Mouse (Mus musculus) CD4-positive helper T cell, adult 2 months (primary cell): Measurements from ENCODE around the gene Rora.
A peak's percentile ranks its signal among the peaks of the same experiment; 100 is the strongest.

Experiments used
- DNase-seq: peaks from one replicate; pipeline ENCODE4 v3.0.0-alpha.2; 2012; ENCODE audit warnings: low read depth, missing footprints, low spot score

The Rora gene

DNA sequence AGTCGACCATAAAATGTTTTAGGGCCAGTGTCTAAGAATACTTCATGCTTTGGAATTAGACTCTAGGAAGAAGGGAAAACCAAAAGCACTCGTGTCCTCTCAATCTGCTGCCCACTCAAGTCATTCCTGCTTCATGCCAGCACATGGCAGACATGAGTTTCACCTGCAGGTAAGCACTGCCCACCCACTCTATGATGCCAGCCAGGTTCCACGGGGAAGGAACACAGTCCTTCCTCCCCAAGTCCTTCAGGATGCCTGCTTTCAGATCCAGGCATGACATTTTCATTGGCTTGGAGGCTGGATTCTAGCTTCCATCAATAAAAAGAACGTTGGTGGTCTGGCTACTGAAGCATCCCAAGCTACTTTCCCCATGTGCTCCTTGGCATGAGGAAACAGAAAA lies 166.4 kb downstream of the Rora start:
- no peak for DNase-seq

DNA sequence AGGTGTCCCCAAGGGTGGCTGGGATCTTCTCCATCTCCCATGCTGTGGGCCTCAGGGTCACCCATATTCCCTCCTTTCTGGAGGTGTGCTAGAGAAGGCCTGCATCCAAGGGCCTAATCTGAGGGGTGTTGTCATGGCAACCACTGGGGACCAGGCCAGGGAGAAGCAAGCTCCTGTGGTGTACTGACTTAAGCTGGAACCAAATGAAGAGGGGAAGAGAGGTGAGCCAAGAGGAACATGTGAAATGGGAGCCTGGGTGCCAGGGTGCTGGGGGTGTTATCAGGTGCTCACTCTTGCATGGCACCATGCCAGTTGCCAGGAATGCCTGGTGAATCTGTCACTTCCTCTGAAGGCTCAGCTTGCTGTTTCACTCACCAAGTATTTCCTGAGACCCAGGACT lies 166.9 kb downstream of the Rora start:
- DNase-seq = no peak

DNA sequence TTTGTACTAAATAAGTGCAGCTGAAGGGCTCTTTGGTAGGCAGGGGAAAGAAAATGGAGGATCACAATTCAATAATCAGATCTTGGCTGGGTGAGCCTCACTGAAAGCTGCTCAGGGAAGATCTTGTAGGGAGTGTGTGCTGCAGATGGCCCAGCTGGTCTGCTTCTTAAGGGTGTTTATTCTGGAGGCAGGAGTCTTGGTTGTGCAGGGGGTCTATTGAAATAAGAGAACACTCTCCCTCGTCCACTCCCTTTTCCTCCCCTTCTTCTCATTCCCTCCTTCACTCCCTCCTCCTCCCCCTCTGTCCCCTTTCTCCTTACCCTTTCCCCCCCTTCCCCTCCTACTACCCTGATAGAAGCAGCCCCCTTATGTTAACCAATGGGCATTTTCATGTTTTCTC lies 167.8 kb downstream of the Rora start:
- DNase-seq = no peak

DNA sequence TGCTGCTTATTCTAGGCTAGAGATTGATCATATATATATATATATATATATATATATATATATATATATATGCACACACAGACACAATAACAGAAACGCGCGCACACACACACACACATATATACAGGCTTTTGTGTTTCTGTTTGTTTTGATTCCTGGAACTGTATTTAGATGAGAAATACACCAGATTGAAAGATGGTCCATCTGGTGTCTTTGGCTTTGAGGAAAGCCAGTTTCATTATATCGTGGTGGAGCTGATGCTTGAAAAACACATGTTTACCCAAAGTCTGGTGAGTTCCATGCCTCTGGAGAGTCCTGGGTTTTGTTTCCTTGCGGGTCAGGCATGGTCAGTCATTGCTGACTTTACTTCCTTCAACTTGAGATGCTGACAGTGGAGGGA lies 169.7 kb downstream of the Rora start:
- no peak for DNase-seq

DNA sequence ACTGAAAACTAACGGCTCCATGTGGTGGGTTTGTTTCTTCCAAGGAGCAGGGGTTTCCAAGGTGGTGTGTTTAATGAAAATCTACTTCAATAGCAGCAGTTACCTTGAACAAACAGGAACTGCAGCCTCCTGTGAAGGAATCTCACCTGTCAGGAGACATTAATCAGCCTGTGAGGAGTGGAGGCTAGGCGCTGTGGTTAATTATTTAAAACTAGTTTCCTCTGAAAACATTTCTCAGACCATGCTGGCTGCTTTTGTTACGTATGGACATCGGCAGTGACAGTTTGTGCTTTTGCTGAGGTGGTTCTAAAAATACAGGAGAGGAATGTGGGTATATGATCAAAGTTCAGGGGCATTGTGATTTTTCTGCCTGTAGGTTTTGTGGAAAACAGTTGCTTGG lies 171.5 kb downstream of the Rora start:
- no peak for DNase-seq

DNA sequence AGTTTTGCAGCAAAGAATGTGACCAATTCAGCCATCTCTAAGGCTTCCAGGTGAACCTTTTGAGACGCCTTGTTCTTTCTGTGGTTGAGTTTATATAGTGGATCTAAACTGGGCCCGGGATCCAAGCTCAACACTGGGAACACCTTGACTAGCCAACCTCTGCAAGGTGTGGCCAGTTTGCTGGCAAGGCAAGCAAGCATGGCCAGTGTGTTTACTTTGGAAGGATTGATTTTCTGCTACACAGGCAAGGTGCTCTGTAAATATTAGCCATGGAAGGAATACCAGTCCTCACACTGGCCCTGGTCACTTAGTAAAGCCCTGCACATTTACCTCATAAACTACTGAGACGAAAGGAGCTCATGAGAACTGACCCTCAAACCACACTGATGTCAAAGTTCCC lies 172.3 kb downstream of the Rora start:
- DNase-seq = no peak

DNA sequence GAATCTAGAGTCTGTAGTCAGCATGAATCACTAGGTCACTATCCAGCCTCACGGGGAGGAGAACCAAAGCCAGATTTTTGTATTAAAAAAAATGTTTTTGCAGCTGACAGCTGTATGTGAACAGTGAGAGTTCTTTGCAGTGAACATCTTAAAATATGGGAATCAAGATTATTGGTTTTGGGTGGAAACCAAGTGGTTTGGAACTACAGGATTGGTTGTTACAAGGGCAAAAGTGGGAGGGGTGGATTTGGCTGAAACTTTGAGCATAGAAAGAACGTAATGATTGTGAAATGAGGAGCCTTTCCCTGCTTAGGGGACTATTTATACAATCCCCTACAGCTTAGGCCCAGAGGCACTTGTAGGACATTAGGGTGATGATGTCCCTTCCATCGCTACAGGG lies 173.9 kb downstream of the Rora start:
- DNase-seq = no peak

DNA sequence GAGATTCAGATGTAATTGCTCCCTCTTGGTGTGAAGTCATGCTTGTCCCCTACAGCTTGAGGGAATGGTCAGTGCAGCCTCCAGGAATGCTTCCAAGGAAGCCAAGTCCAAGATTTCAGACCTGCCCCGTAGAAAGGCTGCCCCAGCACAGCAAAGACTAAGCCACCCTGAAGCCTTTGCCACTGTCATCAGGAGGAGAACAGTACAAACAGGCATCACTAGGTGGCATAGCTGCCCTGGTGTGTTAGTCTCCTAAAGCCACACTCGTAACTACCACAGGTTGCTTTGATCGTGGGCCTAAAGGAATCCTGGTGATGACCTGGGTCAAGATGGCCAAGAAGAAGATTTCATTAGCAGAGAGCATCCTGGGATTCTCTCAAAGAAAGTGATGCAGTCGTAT lies 176.3 kb downstream of the Rora start:
- DNase-seq = no peak

DNA sequence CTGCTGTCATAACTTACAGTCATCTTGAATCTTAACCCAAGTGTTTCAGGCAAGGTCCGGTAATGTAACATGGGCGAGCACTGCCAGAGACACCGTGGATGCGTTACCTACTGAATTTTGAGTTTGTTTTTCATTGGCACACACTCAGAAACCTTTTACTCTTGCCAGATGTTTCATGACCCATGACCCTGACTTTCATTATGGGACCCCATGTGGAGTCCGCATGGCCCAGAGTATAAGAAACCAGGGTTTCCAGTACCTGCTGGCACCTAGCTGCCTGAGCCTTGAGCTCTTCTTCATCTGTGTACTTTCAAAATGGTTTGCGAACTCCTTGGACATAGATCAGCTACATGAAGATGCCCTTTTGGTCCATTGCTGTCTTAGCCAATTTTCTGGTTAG lies 179.7 kb downstream of the Rora start:
- DNase-seq = no peak

DNA sequence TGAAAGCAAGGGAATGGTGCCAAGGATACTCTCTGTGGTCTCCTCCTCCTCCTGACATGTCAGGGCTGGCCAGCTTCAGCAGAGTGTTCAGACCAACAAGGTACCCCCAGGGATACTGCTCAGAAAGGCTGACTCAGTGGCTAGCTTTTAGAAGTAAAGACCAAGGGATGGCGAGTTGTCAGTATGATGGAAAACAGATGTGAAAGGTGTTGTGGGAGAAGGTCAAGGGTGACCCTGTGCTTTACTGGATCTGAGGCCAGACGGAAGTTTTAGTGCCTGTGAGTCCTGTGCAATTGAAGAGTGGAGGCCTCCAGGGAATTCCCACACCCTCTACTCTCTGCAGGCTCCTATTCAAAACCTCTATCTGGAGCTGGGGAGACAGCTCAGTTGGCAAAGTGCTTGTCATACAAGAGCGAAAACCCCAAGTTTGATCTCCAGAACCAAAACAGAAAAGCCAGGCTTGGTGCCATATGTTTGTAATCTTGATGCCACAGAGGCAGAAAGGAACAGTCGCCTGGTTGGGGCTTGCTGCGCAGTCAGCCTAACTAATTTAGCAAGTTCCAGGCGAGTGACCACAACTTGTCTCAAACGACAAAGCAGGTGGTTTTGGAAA lies 181.6 kb downstream of the Rora start:
- DNase-seq = no peak

DNA sequence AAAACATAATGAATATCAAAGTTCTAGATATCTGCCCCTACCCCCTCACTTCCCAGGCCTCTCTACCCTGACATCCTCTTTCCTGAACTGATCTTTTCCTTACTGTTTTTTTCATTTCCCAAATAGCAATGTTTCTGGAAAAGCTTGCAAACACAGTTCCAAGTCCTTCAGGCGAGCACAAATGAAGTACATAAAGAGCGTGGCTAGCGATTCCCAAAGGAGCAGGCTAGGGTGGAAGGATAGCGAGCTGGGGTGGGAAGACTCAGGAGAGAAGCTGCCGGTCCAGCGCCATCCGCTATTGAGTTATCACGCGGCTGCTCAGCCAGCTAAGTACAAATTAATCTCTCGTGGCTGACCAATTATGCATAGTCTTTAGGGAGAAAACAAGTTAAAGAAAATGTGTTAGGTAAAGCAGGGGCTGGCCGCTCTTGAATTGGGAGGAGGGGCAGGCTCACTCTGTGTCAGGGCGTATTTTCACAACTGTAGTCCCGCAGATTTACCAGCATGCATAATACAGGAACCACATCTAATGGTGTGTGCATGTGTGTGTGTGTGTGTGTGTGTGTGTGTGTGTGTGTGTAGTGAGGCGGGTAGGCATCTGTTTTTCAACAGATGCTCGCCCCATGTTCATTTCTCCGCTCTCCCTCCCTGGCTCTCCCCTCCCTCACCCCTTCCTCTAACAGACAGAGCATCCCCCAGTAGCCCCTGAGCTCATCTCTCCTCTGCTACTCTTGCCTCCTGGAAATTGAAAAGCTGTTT lies 188.7 kb downstream of the Rora start:
- DNase-seq = peak; percentile 8

DNA sequence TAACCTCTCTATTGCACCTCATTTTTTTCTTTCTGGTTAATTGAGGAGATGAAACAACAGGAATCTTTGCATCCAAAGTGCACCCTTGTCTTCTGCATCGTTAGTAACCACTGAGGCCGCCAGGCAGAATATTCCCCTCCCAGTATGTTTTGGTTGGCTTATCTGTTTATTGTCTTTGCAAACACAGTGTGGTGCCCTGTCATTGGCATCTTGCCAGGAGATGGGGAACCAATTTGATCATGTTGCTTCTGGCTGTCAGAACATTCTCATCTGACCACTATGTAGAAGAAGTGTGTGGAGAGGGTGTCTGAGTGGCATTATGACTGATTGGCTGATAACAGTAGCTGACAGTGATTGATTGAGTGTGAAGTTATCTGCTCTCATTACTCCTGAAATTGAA lies 192.0 kb downstream of the Rora start:
- no peak for DNase-seq

DNA sequence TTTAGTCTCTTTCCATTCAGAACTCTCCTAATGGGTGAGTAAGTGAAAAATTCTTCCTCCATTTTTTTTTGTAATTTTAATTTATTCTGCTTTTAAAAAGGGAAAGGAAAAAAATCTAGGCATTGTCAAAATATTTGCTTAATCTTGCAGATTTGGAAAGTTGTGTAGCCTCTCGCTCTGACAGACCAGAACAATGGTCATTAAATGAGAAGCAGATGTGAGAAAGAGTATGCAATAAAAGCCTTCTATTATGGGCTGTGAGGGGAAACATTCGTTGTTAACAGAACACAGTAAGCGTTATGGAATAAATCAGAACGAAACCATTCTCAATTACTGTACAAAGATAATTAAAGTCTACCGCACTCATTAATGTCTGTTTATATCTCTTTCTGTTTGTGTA lies 196.7 kb downstream of the Rora start:
- DNase-seq = no peak

DNA sequence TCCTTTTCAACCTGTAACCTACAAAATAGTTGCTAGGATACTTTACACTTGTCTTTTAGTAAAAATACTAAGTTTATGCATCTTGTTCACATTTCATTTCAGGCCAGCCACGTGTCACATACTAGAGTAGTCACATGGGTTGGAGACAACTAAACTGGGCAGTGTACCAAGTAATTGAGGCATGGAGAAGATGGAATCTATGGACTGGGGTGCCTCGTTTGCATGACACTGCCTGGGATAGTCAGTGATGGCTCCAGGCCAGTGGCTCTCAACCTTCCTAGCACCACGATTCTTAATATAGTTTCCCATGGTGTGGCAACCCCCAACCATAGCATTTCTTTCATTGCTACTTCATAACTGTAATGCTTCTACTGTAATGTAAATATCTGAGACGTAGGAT lies 198.6 kb downstream of the Rora start:
- no peak for DNase-seq

DNA sequence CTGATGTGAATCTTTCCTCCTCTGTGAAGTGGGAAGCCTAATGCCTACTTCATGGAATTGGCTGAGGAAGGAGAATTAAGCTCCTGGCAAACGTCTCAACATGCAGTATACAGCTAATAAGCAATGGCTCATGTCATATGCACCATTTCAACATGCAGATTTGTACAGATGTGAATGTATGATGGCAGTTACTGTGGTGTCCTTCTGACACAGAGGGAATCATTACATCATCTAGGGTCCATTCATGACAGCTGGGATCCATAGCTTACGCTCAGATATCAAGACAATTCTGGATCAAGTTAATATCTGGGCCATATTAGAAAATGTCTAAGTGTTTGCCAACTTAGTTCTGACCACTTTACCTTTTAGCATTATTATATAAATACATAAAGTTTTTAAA lies 199.3 kb downstream of the Rora start:
- DNase-seq = no peak

DNA sequence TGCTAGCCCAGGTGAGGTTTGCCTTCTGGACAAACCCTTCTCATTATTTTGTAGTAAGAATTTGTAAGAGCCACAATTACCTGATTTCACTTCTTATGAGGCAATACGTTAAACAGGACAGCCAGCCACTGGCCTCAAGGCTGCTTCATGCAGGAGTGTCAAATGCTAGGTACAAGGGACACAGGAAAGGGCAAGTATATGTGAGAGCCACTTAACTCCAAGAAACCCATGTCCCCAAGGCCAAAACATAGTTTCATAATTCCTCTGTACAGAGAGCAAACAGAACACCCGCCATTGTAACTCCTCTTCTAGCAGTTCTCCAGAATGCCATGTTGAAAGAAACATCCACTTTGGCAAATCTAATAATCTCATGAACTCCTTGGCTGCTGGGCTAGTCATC lies 205.9 kb downstream of the Rora start:
- no peak for DNase-seq

DNA sequence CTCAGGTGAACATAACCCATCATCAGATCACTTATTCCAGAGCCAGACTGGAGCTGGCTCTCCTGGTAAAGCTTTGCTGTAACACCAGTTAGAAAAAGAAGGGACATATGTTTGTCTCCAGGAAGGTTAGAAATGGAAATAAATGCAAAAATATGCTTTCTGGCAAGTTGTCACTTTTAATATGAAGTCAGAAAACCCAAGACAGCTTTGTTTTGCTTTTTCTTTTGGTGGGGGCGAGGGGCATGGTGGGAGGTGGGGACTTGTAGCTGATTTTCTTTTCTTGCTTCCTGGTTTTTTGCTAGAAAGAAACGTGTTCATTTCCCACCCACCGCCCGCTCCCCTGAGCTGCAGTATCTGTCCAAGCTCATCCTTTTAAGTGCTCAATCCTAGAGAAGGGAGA lies 212.7 kb downstream of the Rora start:
- no peak for DNase-seq

DNA sequence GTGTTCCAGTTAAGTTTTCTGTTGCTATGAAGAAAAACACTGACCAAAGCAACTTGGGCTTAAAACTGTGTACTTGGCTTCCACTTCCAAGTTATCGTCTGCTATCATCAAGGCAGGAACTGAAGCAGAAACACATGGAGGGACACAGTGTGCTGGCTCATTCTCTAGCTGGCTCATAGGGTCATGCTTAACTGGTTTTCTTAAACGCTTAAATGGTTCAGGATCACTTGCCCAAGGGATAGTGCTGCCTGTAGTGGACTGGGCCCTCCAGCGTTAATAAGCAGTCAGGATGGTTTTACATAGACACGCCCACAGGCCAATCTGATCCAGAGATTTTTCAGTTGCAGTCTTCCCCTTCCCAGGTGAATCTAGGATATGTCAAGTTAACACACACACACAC lies 220.3 kb downstream of the Rora start:
- DNase-seq = no peak

DNA sequence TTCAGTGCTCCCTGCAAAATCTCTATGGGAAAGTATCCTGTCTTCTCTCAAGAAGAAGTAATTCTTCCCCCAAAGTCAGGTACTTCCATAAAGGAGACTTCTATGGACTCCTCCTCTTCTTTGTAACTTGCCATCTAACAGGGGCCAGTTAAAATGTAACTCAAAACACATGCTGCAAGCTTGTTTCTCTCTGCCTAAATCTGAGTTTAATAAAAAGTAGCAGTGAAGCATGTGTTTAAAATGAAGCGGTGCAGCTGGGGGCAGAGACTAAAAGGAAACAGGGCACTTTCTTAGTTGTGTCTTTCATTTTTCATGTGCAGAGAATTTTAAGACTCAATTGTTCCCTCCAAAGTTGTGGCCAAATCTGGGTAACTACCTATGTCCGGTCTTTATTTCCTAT lies 221.0 kb downstream of the Rora start:
- DNase-seq = no peak

DNA sequence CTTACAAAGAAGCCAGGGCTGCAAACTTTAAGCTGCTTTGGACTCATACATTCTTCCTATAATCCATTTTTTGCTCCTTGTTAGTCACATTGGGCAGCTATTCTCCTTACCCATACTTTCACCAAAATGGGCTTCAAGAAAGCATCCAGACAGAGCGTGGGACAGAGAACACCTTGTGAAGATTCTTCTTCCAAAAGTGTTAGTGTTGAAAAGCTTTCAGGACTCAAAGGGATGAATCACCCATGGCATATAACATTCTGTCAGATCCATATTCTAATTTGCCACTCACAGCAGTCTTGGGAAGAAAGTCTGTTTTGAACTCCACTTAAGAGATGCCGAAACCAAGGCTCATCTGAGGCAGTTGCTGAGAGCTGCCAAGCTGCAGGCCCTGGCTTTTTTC lies 222.2 kb downstream of the Rora start:
- no peak for DNase-seq

DNA sequence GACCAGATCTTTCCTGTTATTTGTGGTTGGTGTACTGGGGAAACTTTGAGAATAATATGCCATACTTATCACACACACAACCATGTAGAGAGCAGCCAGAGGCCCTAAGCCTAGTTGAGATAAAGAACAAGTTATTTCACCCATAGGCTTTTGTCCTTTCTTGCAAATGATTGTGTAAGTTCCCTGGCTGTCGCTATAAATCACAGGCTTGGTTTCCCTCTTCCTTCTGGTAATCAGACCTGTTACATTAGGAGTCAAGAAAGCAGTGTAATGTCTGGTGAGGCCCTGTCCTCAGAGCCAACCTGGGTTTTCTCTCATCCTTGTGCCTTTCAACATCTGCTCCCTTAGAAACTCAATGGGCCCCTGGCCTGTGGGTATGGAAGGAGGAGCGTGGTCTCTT lies 222.7 kb downstream of the Rora start:
- DNase-seq = no peak

DNA sequence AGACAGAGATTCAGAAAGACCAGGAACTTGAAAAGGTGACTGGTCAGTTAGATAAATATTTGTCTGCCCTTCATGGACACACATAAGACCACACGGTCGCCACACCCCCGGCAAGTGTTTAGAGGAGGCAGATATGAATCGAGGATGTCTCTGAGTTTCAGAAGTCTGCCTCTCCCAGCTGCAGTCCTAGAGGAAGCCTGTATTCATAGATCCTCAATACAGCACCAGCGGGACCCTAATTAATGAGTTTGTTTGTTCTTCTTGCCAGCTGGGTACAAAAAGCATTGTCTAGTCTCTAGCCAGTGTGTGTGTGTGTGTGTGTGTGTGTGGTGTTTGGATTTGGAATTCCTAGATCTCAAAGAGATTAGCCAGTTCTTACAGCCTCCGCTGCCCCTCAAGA lies 228.3 kb downstream of the Rora start:
- no peak for DNase-seq

DNA sequence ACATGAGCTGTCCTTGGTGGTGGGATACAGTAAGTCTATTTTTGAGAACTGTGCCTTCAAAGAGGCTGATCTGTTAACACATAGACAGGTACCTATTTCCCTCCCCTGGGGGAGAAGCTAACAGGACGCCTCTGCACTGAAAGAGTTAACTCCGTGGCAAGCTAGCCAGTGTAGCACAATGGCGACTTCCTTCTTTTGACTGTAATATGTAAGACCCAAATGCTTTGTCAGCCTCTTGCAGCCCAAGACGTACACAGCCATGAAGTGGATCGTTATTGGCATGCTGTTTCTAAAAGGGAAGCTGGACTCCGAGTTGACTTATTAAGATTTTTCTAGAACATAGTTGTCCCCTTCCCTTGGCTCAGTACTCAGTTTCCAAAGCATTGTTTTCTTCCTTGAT lies 229.4 kb downstream of the Rora start:
- no peak for DNase-seq

DNA sequence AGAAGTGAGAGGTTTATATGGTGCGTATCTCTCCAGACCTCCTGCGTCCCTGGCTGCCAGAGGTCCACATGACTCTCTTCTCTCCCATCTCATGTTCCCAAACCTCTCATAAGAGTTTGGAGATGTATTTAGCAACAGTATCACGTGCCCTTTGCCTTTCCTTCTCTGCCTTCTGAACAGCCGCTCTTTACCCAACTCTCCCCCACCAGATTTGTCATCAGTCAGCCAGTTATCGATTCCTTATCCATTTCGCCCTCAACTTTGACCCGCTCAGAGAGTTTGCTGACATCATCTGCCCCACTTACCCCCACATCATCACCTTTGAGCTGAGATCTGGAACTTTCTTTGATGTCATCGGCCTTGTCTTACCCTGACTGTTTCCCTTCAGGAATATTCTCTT lies 230.1 kb downstream of the Rora start:
- DNase-seq = no peak
